Mouse (Mus musculus): ENCODE results near the gene Gm20661. TPM values are rescaled to one million over a fixed set of nuclear protein-coding genes. Genes with fewer than 3 reads are reported as not detected.
A peak's percentile ranks its signal among the peaks of the same experiment; 100 is the strongest.

The Gm20661 gene
- polyA plus RNA-seq, 1 experiment = 0.20 TPM

DNA sequence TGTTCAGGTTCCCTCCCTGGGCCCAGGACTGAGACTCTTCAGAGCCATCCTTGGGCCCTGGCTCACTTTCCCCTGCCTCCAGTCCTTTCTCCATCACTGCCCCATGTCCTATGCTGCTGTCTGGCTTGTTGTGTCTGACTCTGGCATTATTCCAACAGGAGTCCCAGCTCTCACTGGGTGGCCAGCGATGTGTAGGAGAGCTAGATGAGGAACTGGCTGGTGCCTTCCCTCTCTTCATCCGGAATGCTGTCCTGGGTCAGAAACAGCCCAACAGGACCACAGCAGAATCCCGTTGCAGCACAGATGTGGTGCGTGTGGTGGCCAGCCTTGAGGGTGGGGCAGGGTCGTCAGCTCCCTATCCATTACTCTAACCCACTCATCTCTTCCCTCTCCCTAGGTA is 12.5 kb upstream of the Gm20661 start:
- 75% methylated on average over 5 of the region's 5 CpGs for WGBS
- TF ChIP-seq CTCF (IDR thresholded peaks at IDR 0.05; ENCODE audit: borderline replicate concordance, insufficient read depth, low read depth, low read length) (no peak), POLR2A (IDR thresholded peaks at IDR 0.05; ENCODE audit: borderline replicate concordance, insufficient read depth, low read length) (no peak)
- Histone ChIP-seq H3K27me3 (ENCODE audit: control insufficient read depth, insufficient read depth, low read length) (no peaks in the 10 kb centered on the region), H3K27ac (ENCODE audit: insufficient read depth, low read length) (no peak overlapping the region), H3K4me3 (replicated peaks; ENCODE audit: insufficient read depth, low read depth, low read length) (no peak overlapping the region), H3K4me1 (ENCODE audit: control insufficient read depth, insufficient read depth, low read length) (no peaks in the 10 kb centered on the region)
- DNase-seq = no peak

DNA sequence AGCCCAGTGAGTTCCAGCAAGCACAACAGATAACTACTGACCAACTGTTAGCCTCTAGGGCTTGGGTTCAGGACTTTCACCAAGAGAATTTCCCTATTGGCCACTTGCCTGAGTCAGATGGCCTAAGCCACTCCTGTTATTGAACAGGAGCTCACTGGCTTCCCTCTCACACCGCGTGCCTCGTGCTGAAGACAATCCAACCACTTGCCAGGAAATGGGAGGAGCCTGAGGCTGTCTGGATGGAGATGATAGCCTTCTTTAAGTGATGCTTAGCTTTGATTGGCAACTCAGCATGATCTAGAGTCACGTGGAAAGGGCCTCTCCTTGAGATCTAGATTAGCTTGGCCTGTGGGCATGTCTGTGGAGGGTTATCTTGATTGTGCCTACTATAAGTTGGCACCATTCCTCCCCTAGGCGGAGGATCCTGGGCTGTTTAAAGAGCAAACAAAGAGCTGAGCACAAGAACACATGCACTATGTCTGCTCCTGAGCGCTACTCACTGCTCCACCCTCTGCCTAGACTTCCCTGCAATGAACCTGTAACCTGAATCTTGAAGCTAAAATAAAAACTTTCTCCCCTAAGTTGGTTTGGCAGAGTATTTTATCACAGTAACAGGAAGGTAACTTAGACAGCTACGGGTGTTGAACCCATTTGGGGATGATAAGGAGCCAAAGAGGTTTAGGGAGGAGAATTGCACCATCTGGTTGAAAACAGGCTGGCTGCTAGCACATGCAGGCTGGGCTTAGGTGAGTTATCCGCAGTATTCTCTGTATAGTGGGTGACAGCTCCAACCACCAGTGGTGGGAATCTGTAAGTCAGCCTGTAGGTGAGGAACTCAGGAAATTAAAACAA is 10.9 kb upstream of the Gm20661 start:
- Histone ChIP-seq H3K27ac (ENCODE audit: insufficient read depth, low read length) (no peak overlapping the region), H3K27me3 (ENCODE audit: control insufficient read depth, insufficient read depth, low read length) (no peaks in the 10 kb centered on the region), H3K4me3 (replicated peaks; ENCODE audit: insufficient read depth, low read depth, low read length) (no peak overlapping the region), H3K4me1 (ENCODE audit: control insufficient read depth, insufficient read depth, low read length) (no peaks in the 10 kb centered on the region)
- no peak for TF ChIP-seq POLR2A (IDR thresholded peaks at IDR 0.05; ENCODE audit: borderline replicate concordance, insufficient read depth, low read length)
- DNase-seq = no peak
- WGBS = 67% methylated on average over 8 of the region's 8 CpGs

DNA sequence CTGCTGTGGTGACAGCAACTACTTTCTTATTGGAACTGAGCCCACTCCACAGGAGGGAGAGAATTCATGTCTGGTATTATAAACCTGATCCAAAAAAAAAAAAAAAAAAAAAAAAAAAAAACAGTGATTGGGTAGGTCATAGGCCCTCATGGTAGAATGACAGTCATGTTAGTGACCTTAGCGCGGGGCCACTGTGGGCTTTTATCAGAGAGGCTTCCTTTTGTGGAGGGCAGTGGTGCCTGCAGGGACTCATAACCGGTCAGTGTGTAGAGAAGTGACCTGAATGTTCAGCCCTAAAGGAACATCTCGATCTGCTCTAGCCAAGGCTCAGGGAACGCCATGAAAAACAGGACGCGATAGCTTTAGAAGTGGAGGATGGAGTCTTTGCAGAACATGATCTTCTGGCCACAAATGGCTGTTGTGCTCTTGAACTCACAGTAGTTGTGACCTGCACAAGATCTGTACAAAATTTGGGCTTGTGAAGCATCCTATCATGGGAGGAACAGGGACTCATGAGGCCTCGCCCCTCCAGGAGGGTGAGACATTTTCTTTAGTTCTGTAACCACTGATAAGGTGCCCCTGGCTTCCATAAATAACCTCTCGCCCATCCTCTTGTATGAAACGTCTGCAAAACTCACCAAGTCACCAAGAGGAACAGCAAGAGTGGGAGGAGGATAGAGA is 8.2 kb upstream of the Gm20661 start:
- H3K4me3 ChIP-seq (replicated peaks; ENCODE audit: insufficient read depth, low read depth, low read length) = no peak overlapping the region
- TF ChIP-seq POLR2A (IDR thresholded peaks at IDR 0.05; ENCODE audit: borderline replicate concordance, insufficient read depth, low read length) (no peak), CTCF (IDR thresholded peaks at IDR 0.05; ENCODE audit: borderline replicate concordance, insufficient read depth, low read depth, low read length) (no peak)
- H3K27me3 ChIP-seq (ENCODE audit: control insufficient read depth, insufficient read depth, low read length) = no peaks in the 10 kb centered on the region
- WGBS = 81% methylated on average over 10 of the region's 10 CpGs
- H3K27ac ChIP-seq (ENCODE audit: insufficient read depth, low read length) = no peak overlapping the region
- no peaks in the 10 kb centered on the region for H3K4me1 ChIP-seq (ENCODE audit: control insufficient read depth, insufficient read depth, low read length)
- DNase-seq = no peak

DNA sequence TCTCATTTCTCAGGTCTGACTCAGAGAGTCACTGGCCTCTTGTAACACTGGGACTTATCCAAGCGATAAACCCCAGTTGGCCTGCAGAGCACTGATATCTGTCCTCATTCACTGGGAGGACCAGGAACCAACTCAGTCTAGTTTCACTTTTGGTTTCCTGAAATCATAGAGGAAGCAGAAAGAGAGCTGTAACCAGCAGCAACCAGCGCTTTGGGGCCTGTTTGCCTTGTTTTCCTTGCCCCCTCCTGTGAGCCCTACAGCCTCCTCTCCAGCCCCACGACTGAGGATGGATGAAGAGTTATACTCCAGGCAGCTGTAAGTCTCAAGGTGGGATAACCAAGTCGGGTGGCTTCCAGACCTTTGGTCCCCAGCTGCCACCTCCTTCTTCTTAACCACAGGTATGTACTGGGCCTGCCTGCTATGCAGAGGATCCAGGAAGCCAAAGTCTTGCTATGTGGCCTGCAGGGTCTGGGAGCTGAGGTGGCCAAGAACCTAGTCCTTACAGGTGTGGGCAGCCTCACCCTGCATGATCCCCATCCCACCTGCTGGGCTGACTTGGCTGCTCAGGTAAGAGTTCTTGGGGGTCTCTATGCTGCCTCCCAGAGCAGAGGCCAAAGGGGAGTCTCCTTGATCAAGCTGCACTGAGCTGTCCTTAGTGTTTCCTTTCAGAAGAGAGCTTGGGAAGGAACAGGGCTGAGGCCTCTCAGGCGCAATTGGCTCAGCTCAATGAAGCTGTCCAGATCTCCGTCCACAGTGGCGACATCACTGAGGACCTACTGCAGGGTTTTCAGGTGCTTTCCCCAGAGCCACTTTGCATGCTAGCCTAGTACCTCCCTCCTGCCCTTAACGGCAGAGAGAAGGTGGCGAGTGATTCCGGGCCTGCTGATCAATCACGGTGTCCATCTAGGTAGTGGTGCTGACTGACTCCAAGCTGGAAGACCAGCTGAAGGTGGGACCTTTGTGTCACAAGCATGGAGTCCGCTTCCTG is 7.2 kb upstream of the Gm20661 start, which contains the start of gene Uba7:
TSS of gene Uba7 (plus strand) at position 107 of the 988 bp plus-strand sequence.
- H3K27ac ChIP-seq (ENCODE audit: insufficient read depth, low read length) = no peak within 1 kb of the TSS
- no peak for TF ChIP-seq CTCF (IDR thresholded peaks at IDR 0.05; ENCODE audit: borderline replicate concordance, insufficient read depth, low read depth, low read length)
- TF ChIP-seq POLR2A (IDR thresholded peaks at IDR 0.05; ENCODE audit: borderline replicate concordance, insufficient read depth, low read length) = no peak
- no peak within 1 kb of the TSS for H3K4me3 ChIP-seq (replicated peaks; ENCODE audit: insufficient read depth, low read depth, low read length)
- no peaks in the 10 kb centered on the region for H3K4me1 ChIP-seq (ENCODE audit: control insufficient read depth, insufficient read depth, low read length)
- WGBS = 76% methylated on average over 12 of the region's 12 CpGs
- H3K27me3 ChIP-seq (ENCODE audit: control insufficient read depth, insufficient read depth, low read length) = no peaks in the 10 kb centered on the region
- no peak for DNase-seq

DNA sequence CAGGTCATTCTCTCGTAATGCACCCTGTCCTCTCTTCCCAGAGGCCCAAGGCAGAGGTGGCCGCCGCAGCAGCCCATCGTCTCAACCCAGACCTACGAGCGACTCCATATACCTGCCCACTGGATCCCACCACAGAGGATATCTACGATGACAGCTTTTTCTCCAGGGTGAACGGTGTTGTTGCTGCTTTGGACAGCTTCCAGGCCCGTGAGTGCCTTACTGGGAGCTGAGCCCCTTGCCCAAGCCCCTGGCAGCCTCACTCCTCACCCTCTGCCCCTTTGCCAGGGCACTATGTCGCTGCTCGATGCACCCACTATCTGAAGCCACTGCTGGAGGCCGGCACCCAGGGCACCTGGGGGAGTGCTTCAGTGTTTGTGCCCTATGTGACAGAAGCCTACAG is 4.0 kb upstream of the Gm20661 start:
- TF ChIP-seq POLR2A (IDR thresholded peaks at IDR 0.05; ENCODE audit: borderline replicate concordance, insufficient read depth, low read length) = no peak
- TF ChIP-seq CTCF (IDR thresholded peaks at IDR 0.05; ENCODE audit: borderline replicate concordance, insufficient read depth, low read depth, low read length) = no peak
- H3K4me1 ChIP-seq (ENCODE audit: control insufficient read depth, insufficient read depth, low read length) = 0 out of 2 replicates have a peak, but pooled peaks cover 3% of the 10 kb centered on the region
- 70% methylated on average over 12 of the region's 12 CpGs for whole genome bisulfite sequencing
- H3K27ac ChIP-seq (ENCODE audit: insufficient read depth, low read length) = no peak overlapping the region
- H3K27me3 ChIP-seq (ENCODE audit: control insufficient read depth, insufficient read depth, low read length) = no peaks in the 10 kb centered on the region
- DNase-seq = peak in 1 of 2 experiments; percentile 7
- no peak overlapping the region for H3K4me3 ChIP-seq (replicated peaks; ENCODE audit: insufficient read depth, low read depth, low read length)

DNA sequence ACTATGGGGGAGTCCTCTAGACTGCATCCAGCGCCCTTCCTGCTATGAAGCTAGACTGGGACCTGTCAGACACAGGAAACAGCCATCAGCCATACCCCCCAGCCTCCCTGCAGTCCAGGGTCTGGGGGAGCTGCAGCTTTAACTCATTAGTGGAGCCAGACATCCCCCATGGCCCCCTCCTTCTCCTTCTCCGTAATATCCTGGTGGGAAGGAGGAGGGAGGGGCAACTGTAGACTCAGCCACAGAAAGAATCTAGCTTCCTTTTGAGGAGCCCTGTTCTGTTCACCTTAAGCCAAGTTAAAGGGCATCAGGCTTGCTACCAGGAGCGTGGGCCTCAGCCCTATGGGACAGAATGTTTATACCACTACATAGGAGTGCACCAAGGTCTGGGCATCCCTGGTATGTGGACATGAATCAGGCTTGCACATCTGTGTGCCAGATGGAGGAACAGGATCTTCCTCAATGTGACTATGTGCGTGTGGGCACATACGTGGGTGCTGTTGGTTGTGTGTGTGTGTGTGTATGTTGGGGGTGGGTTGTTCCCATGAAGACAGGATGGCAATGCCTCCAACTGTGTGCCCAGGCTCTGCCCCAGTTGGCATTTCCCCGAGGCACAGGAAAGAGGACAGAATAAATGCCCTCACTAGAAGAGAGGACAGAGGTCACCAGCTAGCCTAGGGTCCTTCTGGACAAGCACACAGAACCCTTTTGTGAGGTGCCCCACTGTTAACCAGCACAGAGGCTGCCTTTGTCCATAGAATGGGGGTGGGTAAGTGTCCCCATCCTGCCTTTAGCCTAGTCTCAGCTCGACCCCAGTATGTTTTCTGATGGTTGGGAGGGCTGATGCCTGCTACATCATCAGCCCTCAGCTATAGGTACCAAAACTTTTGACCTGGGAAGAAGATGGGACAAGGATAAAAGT is 913 bp upstream of the Gm20661 start:
- TF ChIP-seq CTCF (IDR thresholded peaks at IDR 0.05; ENCODE audit: borderline replicate concordance, insufficient read depth, low read depth, low read length) = no peak
- no peak for TF ChIP-seq POLR2A (IDR thresholded peaks at IDR 0.05; ENCODE audit: borderline replicate concordance, insufficient read depth, low read length)
- WGBS = 71% methylated on average over 7 of the region's 7 CpGs
- peak overlapping the region; percentile 8; the same call in 1 of the 2 replicates for H3K27ac ChIP-seq (ENCODE audit: insufficient read depth, low read length)
- H3K4me3 ChIP-seq (replicated peaks; ENCODE audit: insufficient read depth, low read depth, low read length) = no peak overlapping the region
- no peak for DNase-seq
- no peaks in the 10 kb centered on the region for H3K27me3 ChIP-seq (ENCODE audit: control insufficient read depth, insufficient read depth, low read length)
- peaks cover 6% of the 10 kb centered on the region; the same call in 1 of the 2 replicates for H3K4me1 ChIP-seq (ENCODE audit: control insufficient read depth, insufficient read depth, low read length)

All from cerebellum, adult 2 months (tissue).